Mouse (Mus musculus): ENCODE measurements around the gene Arnt. TPM values are rescaled to one million over a fixed set of nuclear protein-coding genes. Genes with fewer than 3 reads are reported as not detected.
A peak's percentile ranks its signal among the peaks of the same experiment; 100 is the strongest.
"Not testable (repeated sequence)": the region's sequence is repeated elsewhere in the genome, so short reads cannot be mapped to it uniquely, and the experiment has no call there.

The Arnt gene
- polyA plus RNA-seq, 1 experiment from 2014 or later: 30.2 TPM

DNA sequence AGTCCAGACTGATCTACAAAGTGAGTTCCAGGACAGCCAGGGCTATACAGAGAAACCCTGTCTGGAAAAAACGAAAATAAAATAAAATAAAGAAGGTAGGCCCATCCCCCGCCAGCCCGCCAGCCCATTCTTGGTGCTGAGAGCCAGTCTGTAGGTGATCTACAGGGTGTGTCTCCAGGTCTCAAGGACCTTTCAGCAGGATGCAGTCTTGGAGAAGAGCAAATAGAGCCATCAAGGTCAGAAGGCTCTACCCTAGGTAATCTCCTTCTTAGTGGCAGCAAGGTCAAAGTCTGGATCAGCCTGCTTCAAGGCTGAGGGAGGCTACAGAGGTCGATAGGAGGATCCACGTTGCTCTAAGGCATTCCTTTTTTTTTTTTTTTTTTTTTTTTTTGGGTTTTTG is 7.7 kb upstream of the Arnt start:
- 89% methylated on average over 5 of the region's 5 CpGs for whole genome bisulfite sequencing
- H3K4me1 ChIP-seq (ENCODE audit: control insufficient read depth, insufficient read depth, low read length); H3K4me2 ChIP-seq (replicated peaks; ENCODE audit: low read depth, low read length); H3K9me3 ChIP-seq (ENCODE audit: control insufficient read depth, low read depth, low read length); H3K4me3 ChIP-seq (ENCODE audit: low read depth, low read length); H3K27me3 ChIP-seq (ENCODE audit: control insufficient read depth, insufficient read depth, low read length); H3K36me3 ChIP-seq (ENCODE audit: control insufficient read depth, insufficient read depth, low read length); ATAC-seq (ENCODE audit: insufficient number of reproducible peaks, insufficient read depth, low FRiP score, low read depth); H3K27ac ChIP-seq (ENCODE audit: low read length); H3K9ac ChIP-seq (replicated peaks; ENCODE audit: low read depth, low read length): not testable (repeated sequence)

DNA sequence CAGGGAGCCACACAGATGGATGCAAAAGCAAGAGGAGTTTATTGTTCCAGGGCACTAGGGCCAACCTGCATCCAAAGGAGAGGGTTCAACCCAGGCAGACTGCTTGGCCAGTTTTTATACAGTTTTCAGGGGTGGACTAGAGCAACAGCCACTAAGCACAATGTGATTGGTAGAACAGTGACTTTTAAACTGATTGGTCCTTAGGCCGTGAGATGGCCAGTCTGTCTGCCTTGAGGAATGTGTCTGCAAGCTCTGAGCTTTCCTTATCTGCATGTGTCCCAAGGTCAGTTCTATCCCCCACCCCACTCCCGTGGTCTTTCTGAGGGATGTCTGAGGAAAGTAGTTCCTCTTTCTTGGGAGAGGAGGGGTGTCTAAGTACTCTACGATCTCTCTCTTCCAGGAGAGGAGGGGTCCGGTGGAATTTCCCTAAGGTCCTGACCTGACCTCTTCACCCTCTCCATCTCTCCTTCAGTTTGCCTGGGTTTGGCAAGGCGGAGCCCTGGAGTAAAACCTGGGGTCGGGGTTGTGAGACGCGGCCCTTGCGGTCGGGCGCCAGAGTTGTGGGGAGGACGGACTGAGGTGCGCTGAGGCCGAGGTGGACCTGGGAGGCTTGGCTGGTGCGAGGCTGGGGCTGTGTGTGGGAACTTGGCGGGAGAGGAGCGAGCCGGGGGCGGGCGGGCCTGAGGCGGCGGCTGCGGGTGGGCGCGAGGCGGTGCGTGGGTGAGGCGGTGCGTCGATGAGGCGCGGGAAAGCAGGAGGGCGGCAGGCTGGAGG is 6.9 kb upstream of the Arnt start:
- H3K36me3 ChIP-seq (ENCODE audit: control insufficient read depth, insufficient read depth, low read length): not testable (repeated sequence)
- 26% methylated on average over 13 of the region's 33 CpGs for WGBS

DNA sequence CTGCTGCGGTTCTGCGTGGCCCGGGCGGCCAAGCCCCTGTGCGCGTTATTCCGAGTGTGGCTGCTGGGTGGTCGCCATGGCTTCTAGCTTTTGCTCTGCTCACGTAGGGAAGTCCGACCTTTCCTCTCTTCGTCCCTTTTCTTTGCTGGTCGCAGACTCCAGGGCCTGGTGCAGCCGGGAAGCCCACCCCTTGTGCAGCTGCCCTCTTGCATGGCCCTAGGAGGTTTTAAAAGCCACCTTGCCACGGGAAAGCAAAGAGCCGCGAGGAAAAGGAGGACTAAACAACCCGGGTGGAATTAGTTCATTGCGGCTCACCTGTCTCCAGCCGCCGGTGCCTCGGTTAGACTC is 6.3 kb upstream of the Arnt start:
- H3K9me3 ChIP-seq (ENCODE audit: control insufficient read depth, low read depth, low read length); H3K36me3 ChIP-seq (ENCODE audit: control insufficient read depth, insufficient read depth, low read length); ATAC-seq (ENCODE audit: insufficient number of reproducible peaks, insufficient read depth, low FRiP score, low read depth); H3K4me1 ChIP-seq (ENCODE audit: control insufficient read depth, insufficient read depth, low read length); H3K9ac ChIP-seq (replicated peaks; ENCODE audit: low read depth, low read length); H3K27ac ChIP-seq (ENCODE audit: low read length); H3K27me3 ChIP-seq (ENCODE audit: control insufficient read depth, insufficient read depth, low read length): not testable (repeated sequence)
- Histone ChIP-seq H3K4me2 (replicated peaks; ENCODE audit: low read depth, low read length) (peak overlapping the region; percentile 41), H3K4me3 (ENCODE audit: low read depth, low read length) (peak overlapping the region; percentile 22; the same call in 1 of the 2 replicates)
- 16% methylated on average over 14 of the region's 21 CpGs for WGBS

More for the DNA sequence above, 6.9 kb upstream of the Arnt start:
- not testable (repeated sequence) for H3K9ac ChIP-seq (replicated peaks; ENCODE audit: low read depth, low read length); H3K27me3 ChIP-seq (ENCODE audit: control insufficient read depth, insufficient read depth, low read length); H3K27ac ChIP-seq (ENCODE audit: low read length); H3K4me1 ChIP-seq (ENCODE audit: control insufficient read depth, insufficient read depth, low read length); H3K9me3 ChIP-seq (ENCODE audit: control insufficient read depth, low read depth, low read length)
- H3K4me2 ChIP-seq (replicated peaks; ENCODE audit: low read depth, low read length): peak overlapping the region; percentile 41
- peak; percentile 61; the same call in 1 of the 2 replicates for ATAC-seq (ENCODE audit: insufficient number of reproducible peaks, insufficient read depth, low FRiP score, low read depth)
- peak overlapping the region; percentile 22; the same call in 1 of the 2 replicates for H3K4me3 ChIP-seq (ENCODE audit: low read depth, low read length)

DNA sequence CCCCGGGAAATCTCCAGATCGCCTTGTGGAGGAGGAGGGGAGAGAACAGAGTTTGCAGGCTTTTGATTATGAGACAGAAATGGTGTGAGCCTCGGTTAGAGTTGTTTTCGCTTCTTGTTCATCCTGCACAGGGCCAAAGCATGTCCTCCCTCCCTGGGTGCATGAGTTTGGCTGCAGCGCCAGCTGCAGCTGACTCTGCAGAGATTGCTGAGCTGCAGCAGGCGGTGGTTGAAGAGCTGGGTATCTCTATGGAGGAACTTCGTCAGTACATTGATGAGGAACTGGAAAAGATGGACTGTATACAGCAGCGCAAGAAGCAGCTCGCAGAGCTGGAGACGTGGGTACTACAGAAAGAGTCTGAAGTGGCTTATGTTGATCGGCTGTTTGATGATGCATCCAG is 5.8 kb upstream of the Arnt start:
- H3K9me3 ChIP-seq (ENCODE audit: control insufficient read depth, low read depth, low read length); H3K4me2 ChIP-seq (replicated peaks; ENCODE audit: low read depth, low read length); H3K4me1 ChIP-seq (ENCODE audit: control insufficient read depth, insufficient read depth, low read length); H3K4me3 ChIP-seq (ENCODE audit: low read depth, low read length); H3K27ac ChIP-seq (ENCODE audit: low read length); H3K27me3 ChIP-seq (ENCODE audit: control insufficient read depth, insufficient read depth, low read length); ATAC-seq (ENCODE audit: insufficient number of reproducible peaks, insufficient read depth, low FRiP score, low read depth); H3K9ac ChIP-seq (replicated peaks; ENCODE audit: low read depth, low read length); H3K36me3 ChIP-seq (ENCODE audit: control insufficient read depth, insufficient read depth, low read length): not testable (repeated sequence)
- 84% methylated on average over 3 of the region's 11 CpGs for WGBS

DNA sequence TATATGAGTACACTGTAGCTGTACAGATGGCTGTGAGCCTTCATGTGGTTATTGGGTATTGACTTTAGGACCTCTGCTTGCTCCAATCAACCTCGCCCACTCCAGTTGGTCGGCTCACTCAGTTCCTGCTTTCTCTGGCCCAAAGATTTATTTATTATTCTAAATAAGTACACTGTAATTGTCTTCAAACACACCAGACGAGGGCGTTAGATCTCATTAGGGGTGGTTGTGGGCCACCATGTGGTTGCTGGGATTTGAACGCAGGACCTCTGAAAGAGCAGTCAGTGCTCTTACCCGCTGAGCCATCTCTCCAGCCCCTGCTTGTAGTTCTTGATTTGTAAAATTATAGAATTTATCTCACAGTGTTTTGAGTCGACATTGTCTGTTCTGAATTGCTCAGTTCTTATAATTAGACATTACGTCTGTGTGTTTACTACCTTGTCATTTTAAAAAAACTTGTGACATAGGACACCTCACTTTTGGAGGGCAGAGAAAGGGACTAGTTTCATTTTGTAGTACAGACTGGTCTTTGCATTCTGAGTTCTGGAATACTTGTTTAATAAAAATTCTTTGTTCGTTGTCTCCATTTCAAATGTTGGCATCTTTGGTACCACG is 780 bp upstream of the Arnt start:
- Histone ChIP-seq H3K4me3 (ENCODE audit: low read depth, low read length) (peak overlapping the region; percentile 84), H3K4me1 (ENCODE audit: control insufficient read depth, insufficient read depth, low read length) (peaks cover 4% of the 10 kb centered on the region; the same call in 1 of the 2 replicates), H3K4me2 (replicated peaks; ENCODE audit: low read depth, low read length) (peak overlapping the region; percentile 27), H3K9me3 (ENCODE audit: control insufficient read depth, low read depth, low read length) (no peaks in the 10 kb centered on the region), H3K27ac (ENCODE audit: low read length) (no peak overlapping the region), H3K9ac (replicated peaks; ENCODE audit: low read depth, low read length) (no peak overlapping the region), H3K36me3 (ENCODE audit: control insufficient read depth, insufficient read depth, low read length) (peaks cover 10% of the 10 kb centered on the region; the same call in 1 of the 2 replicates), H3K27me3 (ENCODE audit: control insufficient read depth, insufficient read depth, low read length) (no peaks in the 10 kb centered on the region)
- no peak for ATAC-seq (ENCODE audit: insufficient number of reproducible peaks, insufficient read depth, low FRiP score, low read depth)
- 75% methylated on average over 10 of the region's 10 CpGs for WGBS

GRCm38 (mm10) chr3:95434983-95435370 is 789 bp downstream of the Arnt start:
- H3K4me3 ChIP-seq (ENCODE audit: low read depth, low read length): peak overlapping the region; percentile 84
- peak overlapping the region; percentile 81 for H3K9ac ChIP-seq (replicated peaks; ENCODE audit: low read depth, low read length)
- ATAC-seq (ENCODE audit: insufficient number of reproducible peaks, insufficient read depth, low FRiP score, low read depth): no peak
- no peaks in the 10 kb centered on the region for H3K27me3 ChIP-seq (ENCODE audit: control insufficient read depth, insufficient read depth, low read length)
- peaks cover 4% of the 10 kb centered on the region; the same call in 1 of the 2 replicates for H3K4me1 ChIP-seq (ENCODE audit: control insufficient read depth, insufficient read depth, low read length)
- peak overlapping the region; percentile 79 for H3K4me2 ChIP-seq (replicated peaks; ENCODE audit: low read depth, low read length)
- H3K27ac ChIP-seq (ENCODE audit: low read length): peak overlapping the region; percentile 66; the same call in 1 of the 2 replicates
- WGBS: 1% methylated on average over 7 of the region's 7 CpGs
- H3K36me3 ChIP-seq (ENCODE audit: control insufficient read depth, insufficient read depth, low read length): peaks cover 18% of the 10 kb centered on the region; the same call in 1 of the 2 replicates
- no peaks in the 10 kb centered on the region for H3K9me3 ChIP-seq (ENCODE audit: control insufficient read depth, low read depth, low read length)

- H3K4me3 ChIP-seq (ENCODE audit: low read depth, low read length): peak overlapping the region; percentile 84; the same call in 1 of the 2 replicates
- 0 out of 2 replicates have a peak overlapping the region, but pooled peaks have one; percentile 81 for H3K9ac ChIP-seq (replicated peaks; ENCODE audit: low read depth, low read length)
- H3K4me1 ChIP-seq (ENCODE audit: control insufficient read depth, insufficient read depth, low read length): peaks cover 4% of the 10 kb centered on the region; the same call in 1 of the 2 replicates
- 50% methylated on average over 1 of the region's 1 CpGs for WGBS
- no peak for ATAC-seq (ENCODE audit: insufficient number of reproducible peaks, insufficient read depth, low FRiP score, low read depth)
- peak overlapping the region; percentile 79 for H3K4me2 ChIP-seq (replicated peaks; ENCODE audit: low read depth, low read length)
- peaks cover 18% of the 10 kb centered on the region; the same call in 1 of the 2 replicates for H3K36me3 ChIP-seq (ENCODE audit: control insufficient read depth, insufficient read depth, low read length)
- no peaks in the 10 kb centered on the region for H3K27me3 ChIP-seq (ENCODE audit: control insufficient read depth, insufficient read depth, low read length)
- H3K9me3 ChIP-seq (ENCODE audit: control insufficient read depth, low read depth, low read length): no peaks in the 10 kb centered on the region
- H3K27ac ChIP-seq (ENCODE audit: low read length): no peak overlapping the region
Observed at GRCm38 (mm10) chr3:95435561-95435960, 1.4 kb downstream of the Arnt start.

- peaks cover 18% of the 10 kb centered on the region; the same call in 1 of the 2 replicates for H3K36me3 ChIP-seq (ENCODE audit: control insufficient read depth, insufficient read depth, low read length)
- not testable (repeated sequence) for H3K4me2 ChIP-seq (replicated peaks; ENCODE audit: low read depth, low read length); H3K4me3 ChIP-seq (ENCODE audit: low read depth, low read length); H3K27me3 ChIP-seq (ENCODE audit: control insufficient read depth, insufficient read depth, low read length); H3K4me1 ChIP-seq (ENCODE audit: control insufficient read depth, insufficient read depth, low read length); H3K27ac ChIP-seq (ENCODE audit: low read length); H3K9ac ChIP-seq (replicated peaks; ENCODE audit: low read depth, low read length); ATAC-seq (ENCODE audit: insufficient number of reproducible peaks, insufficient read depth, low FRiP score, low read depth); H3K9me3 ChIP-seq (ENCODE audit: control insufficient read depth, low read depth, low read length)
- WGBS: 91% methylated on average over 4 of the region's 4 CpGs
Observed at GRCm38 (mm10) chr3:95438636-95439035, 4.4 kb downstream of the Arnt start.
